Mouse (Mus musculus): Measurements from ENCODE around the gene Asb18. TPM values are rescaled to one million over a fixed set of nuclear protein-coding genes. Genes with fewer than 3 reads are reported as not detected.

Asb18 gene
- polyA plus RNA-seq, 1 experiment, result not detected

DNA sequence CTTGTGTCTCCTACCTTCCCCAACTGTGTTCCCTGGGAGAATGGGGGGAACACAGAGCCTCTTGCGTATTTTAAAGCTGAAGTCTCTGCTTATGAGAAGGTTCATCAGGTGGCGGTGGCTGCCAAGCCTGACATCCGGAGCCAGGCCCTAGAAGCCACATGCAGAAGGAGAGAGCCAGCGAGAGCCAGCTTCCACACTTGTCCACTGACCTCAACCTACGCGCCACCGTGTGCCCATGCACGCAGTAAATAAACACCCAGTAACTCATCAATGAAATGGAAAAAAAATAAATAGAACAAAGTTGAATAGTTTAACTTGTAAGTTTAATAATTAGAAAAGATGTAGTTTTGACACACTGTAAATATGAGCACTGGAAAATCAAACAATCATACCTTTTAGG lies 104.7 kb downstream of the Asb18 start:
- Histone ChIP-seq H3K4me1 (ENCODE audit: control insufficient read depth, insufficient read depth, low read length) (no peaks in the 10 kb centered on the region), H3K4me3 (ENCODE audit: insufficient read depth, low read depth, low read length) (no peak overlapping the region), H3K27ac (ENCODE audit: insufficient read depth, low read depth, low read length) (no peak overlapping the region)
- 94% methylated on average over 8 of the region's 8 CpGs for WGBS
- TF ChIP-seq POLR2A (IDR thresholded peaks at IDR 0.05; ENCODE audit: insufficient read depth, low read depth, low read length) (no peak), CTCF (IDR thresholded peaks at IDR 0.05; ENCODE audit: insufficient read depth, low read depth, low read length) (no peak)

DNA sequence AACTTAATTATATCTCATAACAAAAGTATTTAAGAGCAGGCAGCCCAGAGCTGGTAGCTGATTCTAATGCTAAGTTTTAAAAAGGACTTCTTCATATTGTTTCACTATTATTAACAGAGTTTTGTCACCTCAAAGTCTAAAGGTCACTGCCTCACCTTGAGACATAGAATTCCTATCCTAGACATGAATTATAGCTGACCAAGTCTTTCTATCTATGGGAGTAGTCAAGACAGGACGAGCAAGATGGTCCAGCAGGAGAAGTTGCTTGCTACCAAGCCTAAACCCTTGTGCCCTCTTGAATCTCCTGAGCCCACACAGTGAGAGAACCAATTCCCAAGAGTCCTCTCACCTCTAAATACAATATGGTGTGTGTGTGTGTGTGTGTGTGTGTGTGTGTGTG lies 111.8 kb downstream of the Asb18 start:
- 93% methylated on average over 1 of the region's 1 CpGs for WGBS
- H3K27ac ChIP-seq (ENCODE audit: insufficient read depth, low read depth, low read length), result no peak overlapping the region
- H3K4me3 ChIP-seq (ENCODE audit: insufficient read depth, low read depth, low read length), result no peak overlapping the region
- no peaks in the 10 kb centered on the region for H3K4me1 ChIP-seq (ENCODE audit: control insufficient read depth, insufficient read depth, low read length)
- TF ChIP-seq POLR2A (IDR thresholded peaks at IDR 0.05; ENCODE audit: insufficient read depth, low read depth, low read length), result no peak
- no peak for TF ChIP-seq CTCF (IDR thresholded peaks at IDR 0.05; ENCODE audit: insufficient read depth, low read depth, low read length)

DNA sequence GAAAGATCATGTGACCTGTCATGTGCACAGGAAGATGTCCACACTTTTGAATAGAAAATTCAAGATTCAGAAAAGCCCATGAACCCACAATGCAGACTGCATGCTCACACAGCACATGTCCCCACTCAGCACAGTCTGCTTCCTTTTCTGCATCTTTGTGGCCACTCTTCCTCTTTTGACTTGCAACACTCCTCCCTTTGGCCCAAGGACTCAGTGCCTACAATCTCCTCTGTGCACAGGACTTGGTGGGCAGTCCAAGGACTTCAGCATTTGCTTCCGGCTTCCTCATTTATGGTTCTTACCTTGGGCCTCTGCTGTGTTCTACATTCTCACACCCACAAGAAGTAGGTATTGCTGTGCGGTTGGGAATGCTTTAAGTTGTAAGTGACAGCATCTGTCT lies 112.2 kb downstream of the Asb18 start:
- no peak overlapping the region for H3K4me3 ChIP-seq (ENCODE audit: insufficient read depth, low read depth, low read length)
- TF ChIP-seq POLR2A (IDR thresholded peaks at IDR 0.05; ENCODE audit: insufficient read depth, low read depth, low read length), result no peak
- TF ChIP-seq CTCF (IDR thresholded peaks at IDR 0.05; ENCODE audit: insufficient read depth, low read depth, low read length), result no peak
- WGBS, result 97% methylated on average over 2 of the region's 2 CpGs
- no peak overlapping the region for H3K27ac ChIP-seq (ENCODE audit: insufficient read depth, low read depth, low read length)
- no peaks in the 10 kb centered on the region for H3K4me1 ChIP-seq (ENCODE audit: control insufficient read depth, insufficient read depth, low read length)

DNA sequence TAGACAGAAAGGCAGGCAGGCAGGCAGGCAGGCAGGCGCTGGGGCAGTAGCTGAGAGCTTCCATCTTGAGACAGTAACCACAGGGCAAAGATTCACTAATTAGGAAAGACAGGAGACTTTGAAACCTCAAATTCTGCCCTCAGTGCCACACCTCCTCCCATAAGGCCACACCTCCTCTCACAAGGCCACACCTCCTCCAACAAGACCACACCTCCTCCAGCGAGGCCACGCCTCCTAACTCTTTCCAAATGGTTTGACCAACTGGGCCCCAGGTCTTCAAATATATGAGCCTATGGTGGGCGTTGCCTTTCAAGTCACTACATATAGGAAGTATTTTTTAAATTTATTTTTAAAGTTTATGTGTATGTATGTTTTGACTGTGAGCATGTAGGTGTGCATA lies 113.1 kb downstream of the Asb18 start:
- H3K4me3 ChIP-seq (ENCODE audit: insufficient read depth, low read depth, low read length), result no peak overlapping the region
- H3K27ac ChIP-seq (ENCODE audit: insufficient read depth, low read depth, low read length), result no peak overlapping the region
- H3K4me1 ChIP-seq (ENCODE audit: control insufficient read depth, insufficient read depth, low read length), result no peaks in the 10 kb centered on the region
- WGBS, result 90% methylated on average over 4 of the region's 4 CpGs
- no peak for TF ChIP-seq CTCF (IDR thresholded peaks at IDR 0.05; ENCODE audit: insufficient read depth, low read depth, low read length)
- no peak for TF ChIP-seq POLR2A (IDR thresholded peaks at IDR 0.05; ENCODE audit: insufficient read depth, low read depth, low read length)

Other genes starting within 250 kb of the Asb18 start
- gene Gbx2, start 83.5 kb downstream of the Asb18 start, polyA plus RNA-seq (2012; ENCODE audit: insufficient read depth, insufficient read length, low replicate concordance, missing spikeins), result not detected in 2 replicates
- not detected in 2 replicates for gene Iqca, start 138.7 kb upstream of the Asb18 start, polyA plus RNA-seq (2012; ENCODE audit: insufficient read depth, insufficient read length, low replicate concordance, missing spikeins)
- not detected in 2 replicates for gene Ackr3, start 189.3 kb upstream of the Asb18 start, polyA plus RNA-seq (2012; ENCODE audit: insufficient read depth, insufficient read length, low replicate concordance, missing spikeins)

Data from olfactory bulb, adult 2 months (tissue).